ENCODE assay signal across 8 mouse cellular contexts in the genomic region with DNA sequence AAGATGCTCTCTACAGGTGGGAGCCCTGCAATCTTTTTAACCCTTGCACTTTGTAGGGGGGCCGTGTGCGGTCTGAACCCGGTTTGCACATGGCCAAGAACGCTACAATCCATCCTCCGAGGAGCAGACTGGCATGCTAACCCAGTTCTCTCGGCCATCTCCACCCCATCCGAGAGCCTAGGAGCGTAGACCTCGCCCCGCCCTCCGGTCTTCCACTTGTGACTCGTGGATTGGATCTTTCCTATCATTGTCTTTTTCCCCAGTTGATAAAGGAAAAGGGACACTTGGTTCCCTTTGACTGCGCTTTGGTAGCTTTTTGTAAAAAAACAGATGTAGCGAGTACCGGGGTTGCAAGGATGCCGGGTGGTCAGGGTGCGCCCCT. TPM values are rescaled to one million over a fixed set of nuclear protein-coding genes. Genes with fewer than 3 reads are reported as not detected.
DNase-seq lines count a peak whose midpoint lies in the region; ATAC-seq and TF ChIP-seq lines count a peak whose summit lies in the region.

A gene (plus strand): TSS at position 250 of the 382 bp plus-strand sequence.

- peaks cover 11% of the 10 kb centered on the region for H3K36me3 ChIP-seq in thymus, adult 2 months (ENCODE audit: control insufficient read depth, insufficient read depth, low read length)
- peaks cover 21% of the 10 kb centered on the region for H3K36me3 ChIP-seq in forebrain, embryonic 16.5 days (ENCODE audit: control insufficient read depth, insufficient read depth)
- peaks cover 9% of the 10 kb centered on the region for H3K36me3 ChIP-seq in intestine, embryonic 16.5 days (ENCODE audit: control insufficient read depth, insufficient read depth, low read length)
- peaks cover 30% of the 10 kb centered on the region for H3K36me3 ChIP-seq in liver, postnatal 0 days (replicated peaks; ENCODE audit: insufficient read depth, low read length)

- WGBS in thymus, adult 2 months: under 1% methylated on average over 17 of the region's 17 CpGs
- 2% methylated on average over 17 of the region's 17 CpGs for WGBS in forebrain, embryonic 16.5 days
- WGBS in intestine, embryonic 16.5 days: under 1% methylated on average over 17 of the region's 17 CpGs
- 0% methylated on average over 17 of the region's 17 CpGs for WGBS in liver, postnatal 0 days (ENCODE audit: insufficient replicate concordance)
- under 1% methylated on average over 17 of the region's 17 CpGs for WGBS in olfactory bulb, adult 2 months

- H3K27ac ChIP-seq in thymus, adult 2 months (ENCODE audit: control insufficient read depth, insufficient read depth, low read length): peak within 1 kb of the TSS; percentile 52
- peak within 1 kb of the TSS; percentile 96 for H3K27ac ChIP-seq in forebrain, embryonic 16.5 days (ENCODE audit: low read length)
- H3K27ac ChIP-seq in intestine, embryonic 16.5 days (ENCODE audit: low read length): peak within 1 kb of the TSS; percentile 96
- peak within 1 kb of the TSS; percentile 97 for H3K27ac ChIP-seq in liver, postnatal 0 days (ENCODE audit: low read depth)
- H3K27ac ChIP-seq in olfactory bulb, adult 2 months (ENCODE audit: insufficient read depth, low read depth, low read length): peak within 1 kb of the TSS; percentile 92

- TF ChIP-seq POLR2A in thymus, adult 2 months (IDR thresholded peaks at IDR 0.05; ENCODE audit: control insufficient read depth, extremely low read depth, insufficient read depth, low read length, poor library complexity): no peak
- no peak for TF ChIP-seq POLR2A in olfactory bulb, adult 2 months (IDR thresholded peaks at IDR 0.05; ENCODE audit: insufficient read depth, low read depth, low read length)

- H3K4me1 ChIP-seq in thymus, adult 2 months (replicated peaks; ENCODE audit: control insufficient read depth, insufficient read depth, low read length): peaks cover 13% of the 10 kb centered on the region
- H3K4me1 ChIP-seq in forebrain, embryonic 16.5 days (replicated peaks; ENCODE audit: control insufficient read depth, insufficient read depth, low read length): peaks cover 25% of the 10 kb centered on the region
- peaks cover 31% of the 10 kb centered on the region for H3K4me1 ChIP-seq in intestine, embryonic 16.5 days (ENCODE audit: control insufficient read depth, insufficient read depth, low read length)
- H3K4me1 ChIP-seq in liver, postnatal 0 days (ENCODE audit: insufficient read depth): peaks cover 23% of the 10 kb centered on the region
- peaks cover 11% of the 10 kb centered on the region for H3K4me1 ChIP-seq in olfactory bulb, adult 2 months (ENCODE audit: control insufficient read depth, insufficient read depth, low read length)

- no peaks in the 10 kb centered on the region for H3K9me3 ChIP-seq in forebrain, embryonic 16.5 days (ENCODE audit: control insufficient read depth, low read length)
- no peaks in the 10 kb centered on the region for H3K9me3 ChIP-seq in intestine, embryonic 16.5 days (ENCODE audit: control insufficient read depth, low read length)
- H3K9me3 ChIP-seq in liver, postnatal 0 days (ENCODE audit: low read length): no peaks in the 10 kb centered on the region

- TF ChIP-seq EP300 in liver, postnatal 0 days (IDR thresholded peaks at IDR 0.05; ENCODE audit: low read depth): no peak

- peak within 1 kb of the TSS; percentile 96 for H3K9ac ChIP-seq in forebrain, embryonic 16.5 days (replicated peaks; ENCODE audit: low read depth, low read length)
- H3K9ac ChIP-seq in intestine, embryonic 16.5 days (ENCODE audit: low read depth, low read length): peak within 1 kb of the TSS; percentile 99
- peak within 1 kb of the TSS; percentile 98 for H3K9ac ChIP-seq in liver, postnatal 0 days (replicated peaks)

- no peak for TF ChIP-seq CTCF in thymus, adult 2 months (IDR thresholded peaks at IDR 0.05; ENCODE audit: borderline replicate concordance, control insufficient read depth, extremely low read depth, insufficient read depth, low read length, poor library complexity)
- no peak for TF ChIP-seq CTCF in liver, postnatal 0 days (IDR thresholded peaks at IDR 0.05; ENCODE audit: low read depth)
- TF ChIP-seq CTCF in olfactory bulb, adult 2 months (IDR thresholded peaks at IDR 0.05; ENCODE audit: insufficient read depth, low read depth, low read length): no peak

- H3K4me3 ChIP-seq in thymus, adult 2 months (ENCODE audit: control insufficient read depth, insufficient read depth, low read length): peak within 1 kb of the TSS; percentile 83
- peak within 1 kb of the TSS; percentile 63 for H3K4me3 ChIP-seq in forebrain, embryonic 16.5 days (replicated peaks; ENCODE audit: low read length)
- peak within 1 kb of the TSS; percentile 96 for H3K4me3 ChIP-seq in intestine, embryonic 16.5 days (ENCODE audit: low read length)
- peak within 1 kb of the TSS; percentile 98 for H3K4me3 ChIP-seq in liver, postnatal 0 days (ENCODE audit: low read depth, low read length)
- H3K4me3 ChIP-seq in olfactory bulb, adult 2 months (ENCODE audit: insufficient read depth, low read depth, low read length): peak within 1 kb of the TSS; percentile 67

- peak within 1 kb of the TSS; percentile 85 for H3K4me2 ChIP-seq in forebrain, embryonic 16.5 days (ENCODE audit: low read length)
- peak within 1 kb of the TSS; percentile 90 for H3K4me2 ChIP-seq in intestine, embryonic 16.5 days (ENCODE audit: low read depth, low read length)
- H3K4me2 ChIP-seq in liver, postnatal 0 days (ENCODE audit: low read depth, low read length): peak within 1 kb of the TSS; percentile 96

- peak; percentile 31 for ATAC-seq in forebrain, embryonic 16.5 days
- ATAC-seq in intestine, embryonic 16.5 days: 0 out of 2 replicates have a peak, but pooled peaks have one; percentile 20
- ATAC-seq in liver, postnatal 0 days: peak; percentile 12; the same call in 1 of the 2 replicates
- ATAC-seq in activated CD4-positive, CD25-positive, alpha-beta regulatory T cell, adult 4 months: no peak

- peak; percentile 37 for DNase-seq in thymus, adult 2 months
- DNase-seq in thymus, adult 18-20 months: no peak
- peak; percentile 55 to 59 for DNase-seq in cerebellum, adult 18-20 months
- peak; percentile 62 for DNase-seq in liver, postnatal 0 days

- H3K27me3 ChIP-seq in thymus, adult 2 months (ENCODE audit: control insufficient read depth, insufficient read depth, low read length): no peaks in the 10 kb centered on the region
- H3K27me3 ChIP-seq in forebrain, embryonic 16.5 days (replicated peaks; ENCODE audit: control insufficient read depth, insufficient read depth, low read length): no peaks in the 10 kb centered on the region
- H3K27me3 ChIP-seq in intestine, embryonic 16.5 days (replicated peaks; ENCODE audit: control insufficient read depth, insufficient read depth, low read length): no peaks in the 10 kb centered on the region
- no peaks in the 10 kb centered on the region for H3K27me3 ChIP-seq in liver, postnatal 0 days (ENCODE audit: insufficient read depth, low read length)

RNA-seq across cellular contexts. Expression of the gene that starts here (rescaled TPM):
- polyA plus RNA-seq in thymus, adult 2 months (2012; rRNA removed): 1.8 and 5.0 TPM in 2 replicates
- 1.2 and 1.9 TPM in 2 replicates for polyA plus RNA-seq in forebrain, embryonic 16.5 days (2015; fragmentation: Nextera tagmentation; extraction: Ambion mirVana)
- 4.2 and 4.4 TPM in 2 replicates for polyA plus RNA-seq in intestine, embryonic 16.5 days (2015; fragmentation: Nextera tagmentation; extraction: Ambion mirVana)
- 0.86 TPM in 2 replicates for polyA plus RNA-seq in liver, postnatal 0 days (2015; fragmentation: Nextera tagmentation; extraction: Ambion mirVana)
- polyA plus RNA-seq in olfactory bulb, adult 2 months (2012; ENCODE audit: insufficient read depth, insufficient read length, low replicate concordance, missing spikeins): not detected in 2 replicates
- polyA plus RNA-seq in activated CD4-positive, CD25-positive, alpha-beta regulatory T cell, adult 4 months (2017; shearing (Covaris generic)): 1 to 10 TPM in 1 of 2 experiments, under 1 TPM in 1; 0.71 to 1.2 TPM

Comparison
In these comparisons a context has a peak if more than half of its experiments do, and no peak if none do; other contexts are left out.
1. DNase-seq: peak in thymus, adult 2 months (single experiment) and cerebellum, adult 18-20 months (2 of 2); none in thymus, adult 18-20 months (0 of 2).
2. Peak in DNase-seq, ATAC-seq, H3K4me3 ChIP-seq, H3K27ac ChIP-seq, H3K9ac ChIP-seq and H3K4me2 ChIP-seq in liver, postnatal 0 days; RNA of the gene not detected or under 1 TPM.
3. Peak in every context shown above with its lines, with median percentiles within 50 percentile points of each other: H3K27ac ChIP-seq, H3K4me3 ChIP-seq, H3K4me2 ChIP-seq and H3K9ac ChIP-seq.